Mouse (Mus musculus) forebrain, postnatal 0 days (tissue): ENCODE results near the gene Dner. TPM values are rescaled to one million over a fixed set of nuclear protein-coding genes. Genes with fewer than 3 reads are reported as not detected.

Source experiments
- ATAC-seq: fragments of 200-750 bp; cut with Nextera tagmentation; 2 replicates; pipeline ENCODE4 v1.8.0; 2017; ENCODE audit warnings: mild to moderate bottlenecking, moderate library complexity
- DNase-seq: peaks from one replicate; pipeline ENCODE4 v3.0.0-alpha.2; 2015
- H3K27ac ChIP-seq: fragments of 300-500 bp; sonication (generic); 2 replicates; pipeline ENCODE4 v1.5.1; 2014; ENCODE audit warnings: low read depth, mild to moderate bottlenecking, antibody characterized with exemption, low read length, moderate library complexity, mixed read lengths
- H3K27me3 ChIP-seq: fragments of 300-500 bp; sonication (generic); 2 replicates; pipeline ENCODE4 v1.6.1; 2014; ENCODE audit warnings: mild to moderate bottlenecking, low read length, mixed read lengths; ENCODE audit not compliant: insufficient read depth
- H3K36me3 ChIP-seq: fragments of 300-500 bp; sonication (generic); 2 replicates; pipeline ENCODE4 v1.6.1; 2014; ENCODE audit warnings: mild to moderate bottlenecking, moderate library complexity; ENCODE audit not compliant: insufficient read depth
- H3K4me1 ChIP-seq: fragments of 300-500 bp; sonication (generic); 2 replicates; pipeline ENCODE4 v1.6.1; 2014; ENCODE audit warnings: antibody characterized with exemption; ENCODE audit not compliant: insufficient read depth
- H3K4me2 ChIP-seq: fragments of 300-500 bp; sonication (generic); 2 replicates; pipeline ENCODE4 v1.6.1; 2014; ENCODE audit warnings: low read depth, mild to moderate bottlenecking, moderate library complexity
- H3K4me3 ChIP-seq: fragments of 300-500 bp; sonication (generic); 2 replicates; pipeline ENCODE4 v1.5.1; 2014; ENCODE audit warnings: low read depth, low read length, mixed read lengths
- H3K9ac ChIP-seq: fragments of 300-500 bp; sonication (generic); 2 replicates; pipeline ENCODE4 v1.6.1; 2014; ENCODE audit warnings: mild to moderate bottlenecking
- H3K9me3 ChIP-seq: fragments of 300-500 bp; sonication (generic); 2 replicates; pipeline ENCODE4 v1.6.1; 2016; ENCODE audit warnings: low read length
- CTCF ChIP-seq: sonication (generic); IDR thresholded peaks from 2 replicates; pipeline ENCODE4 v1.5.1; 2016; ENCODE audit warnings: antibody characterized with exemption, control low read depth, low read depth
- WGBS: fragments of 180-500 bp; shearing (Covaris S2); extraction: QIAGEN DNeasy Blood & Tissue Kit; methylation state at CpG from one replicate; pipeline ENCODE4 v1.1.7; 2014; 5-methylcytosine and 5-hydroxymethylcytosine counted together
- polyA plus RNA-seq: library from polyadenylated mRNA; unstranded; fragments of >200 nt; fragmentation: Nextera tagmentation; extraction: Ambion mirVana; gene quantifications from 2 replicates; pipeline ENCODE4 v1.2.1, GENCODE M21; 2015
- total RNA-seq: library from RNA; depleted of rRNA; stranded (reverse); fragments of >200 nt; gene quantifications from 2 replicates; pipeline ENCODE4 v1.2.3, GENCODE M21; 2014

Gene Dner
- total and polyA plus RNA-seq, 2 experiments from 2014 or later = 265 to 295 TPM

- TF ChIP-seq CTCF = no peak
- ATAC-seq = peak; percentile 59
- Histone ChIP-seq H3K4me3 (no peak overlapping the region), H3K27ac (no peak overlapping the region), H3K4me2 (no peak overlapping the region), H3K27me3 (no peaks in the 10 kb centered on the region), H3K4me1 (peaks cover 6% of the 10 kb centered on the region), H3K9ac (no peak overlapping the region), H3K36me3 (no peaks in the 10 kb centered on the region), H3K9me3 (no peaks in the 10 kb centered on the region)
- 69% methylated on average over 7 of the region's 7 CpGs for WGBS
- no peak for DNase-seq
These were observed 81.4 kb downstream of the Dner start for GRCm38 (mm10) chr1:84614596-84614995.

DNA sequence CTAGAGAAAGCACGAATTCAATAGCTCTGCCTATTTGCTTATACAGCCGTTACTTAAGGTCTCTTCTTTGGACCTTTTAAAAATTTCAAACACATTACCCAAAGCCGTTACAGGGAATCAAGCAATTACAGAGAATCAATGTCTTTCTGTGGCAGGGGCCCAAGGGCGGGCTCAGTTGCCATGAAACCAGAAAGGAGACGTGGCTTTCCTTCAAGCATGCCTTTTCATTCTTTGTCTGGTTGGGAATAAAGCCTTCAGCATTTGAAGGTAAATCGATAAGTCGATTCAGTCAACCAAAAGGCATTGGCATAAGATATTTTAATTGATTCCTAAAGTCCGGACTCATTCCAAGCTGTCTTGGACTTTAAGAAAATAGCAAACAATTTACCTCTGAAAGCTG, 82.9 kb downstream of the Dner start:
- 8% methylated on average over 8 of the region's 8 CpGs for WGBS
- Histone ChIP-seq H3K4me3 (no peak overlapping the region), H3K9me3 (no peaks in the 10 kb centered on the region), H3K27me3 (no peaks in the 10 kb centered on the region), H3K36me3 (no peaks in the 10 kb centered on the region), H3K9ac (no peak overlapping the region), H3K4me2 (no peak overlapping the region), H3K4me1 (peaks cover 6% of the 10 kb centered on the region), H3K27ac (peak overlapping the region; percentile 5; the same call in 1 of the 2 replicates)
- TF ChIP-seq CTCF = no peak
- ATAC-seq = peak; percentile 38; the same call in 1 of the 2 replicates
- no peak for DNase-seq

- no peak for TF ChIP-seq CTCF
- H3K9me3 ChIP-seq = no peaks in the 10 kb centered on the region
- no peak overlapping the region for H3K9ac ChIP-seq
- H3K27ac ChIP-seq = no peak overlapping the region
- no peak overlapping the region for H3K4me2 ChIP-seq
- no peaks in the 10 kb centered on the region for H3K27me3 ChIP-seq
- peaks cover 6% of the 10 kb centered on the region for H3K4me1 ChIP-seq
- WGBS = 69% methylated on average over 3 of the region's 3 CpGs
- no peaks in the 10 kb centered on the region for H3K36me3 ChIP-seq
- no peak for DNase-seq
- H3K4me3 ChIP-seq = no peak overlapping the region
- no peak for ATAC-seq
These were observed 84.7 kb downstream of the Dner start for GRCm38 (mm10) chr1:84611331-84611730.

DNA sequence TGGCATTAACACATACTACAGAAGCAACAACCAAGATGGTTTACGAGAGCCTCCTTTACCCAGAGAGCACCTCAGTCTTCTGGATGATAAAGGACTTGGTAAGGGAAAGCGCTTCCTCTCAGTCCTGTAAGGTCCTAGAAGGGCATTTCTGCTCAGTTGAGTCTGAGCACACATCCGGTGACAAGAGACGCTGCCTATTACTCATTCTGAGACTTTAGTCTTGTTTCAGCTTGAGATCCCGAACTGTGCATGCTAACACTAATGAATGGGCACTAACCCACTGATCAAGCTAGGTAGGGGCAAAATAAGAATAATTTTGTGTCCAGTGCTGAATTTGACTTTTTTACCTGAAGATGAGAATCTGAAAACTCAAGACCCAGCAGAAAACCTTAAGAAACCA, 97.0 kb downstream of the Dner start:
- Histone ChIP-seq H3K27me3 (no peaks in the 10 kb centered on the region), H3K9me3 (no peaks in the 10 kb centered on the region), H3K27ac (0 out of 2 replicates have a peak overlapping the region, but pooled peaks have one; percentile 15), H3K36me3 (no peaks in the 10 kb centered on the region), H3K4me1 (no peaks in the 10 kb centered on the region), H3K4me3 (no peak overlapping the region), H3K4me2 (no peak overlapping the region), H3K9ac (no peak overlapping the region)
- 86% methylated on average over 5 of the region's 5 CpGs for WGBS
- no peak for TF ChIP-seq CTCF
- DNase-seq (no peak), ATAC-seq (no peak)

- H3K27ac ChIP-seq = no peak overlapping the region
- H3K36me3 ChIP-seq = no peaks in the 10 kb centered on the region
- 71% methylated on average over 3 of the region's 3 CpGs for WGBS
- no peak for DNase-seq
- no peak for ATAC-seq
- no peak overlapping the region for H3K4me2 ChIP-seq
- no peak overlapping the region for H3K9ac ChIP-seq
- no peak for TF ChIP-seq CTCF
- H3K9me3 ChIP-seq = no peaks in the 10 kb centered on the region
- no peaks in the 10 kb centered on the region for H3K27me3 ChIP-seq
- H3K4me3 ChIP-seq = no peak overlapping the region
- H3K4me1 ChIP-seq = no peaks in the 10 kb centered on the region
These were observed 100.0 kb downstream of the Dner start for GRCm38 (mm10) chr1:84596023-84596422.

- no peak for TF ChIP-seq CTCF
- ATAC-seq (peak; percentile 66), DNase-seq (peak; percentile 36)
- Histone ChIP-seq H3K4me3 (no peak overlapping the region), H3K9me3 (no peaks in the 10 kb centered on the region), H3K27me3 (no peaks in the 10 kb centered on the region), H3K27ac (peak overlapping the region; percentile 51), H3K4me1 (no peaks in the 10 kb centered on the region), H3K36me3 (no peaks in the 10 kb centered on the region), H3K4me2 (no peak overlapping the region), H3K9ac (no peak overlapping the region)
- 38% methylated on average over 3 of the region's 3 CpGs for WGBS
These were observed 103.6 kb downstream of the Dner start for GRCm38 (mm10) chr1:84592394-84592793.

- WGBS = 25% methylated on average over 9 of the region's 9 CpGs
- peak; percentile 25; the same call in 1 of the 2 replicates for ATAC-seq
- Histone ChIP-seq H3K4me2 (no peak overlapping the region), H3K27ac (no peak overlapping the region), H3K4me1 (peaks cover 9% of the 10 kb centered on the region; the same call in 1 of the 2 replicates), H3K4me3 (no peak overlapping the region), H3K9me3 (no peaks in the 10 kb centered on the region), H3K27me3 (no peaks in the 10 kb centered on the region), H3K9ac (no peak overlapping the region), H3K36me3 (no peaks in the 10 kb centered on the region)
- TF ChIP-seq CTCF = no peak
- DNase-seq = no peak
These were observed 105.5 kb downstream of the Dner start for GRCm38 (mm10) chr1:84590534-84590933.

DNA sequence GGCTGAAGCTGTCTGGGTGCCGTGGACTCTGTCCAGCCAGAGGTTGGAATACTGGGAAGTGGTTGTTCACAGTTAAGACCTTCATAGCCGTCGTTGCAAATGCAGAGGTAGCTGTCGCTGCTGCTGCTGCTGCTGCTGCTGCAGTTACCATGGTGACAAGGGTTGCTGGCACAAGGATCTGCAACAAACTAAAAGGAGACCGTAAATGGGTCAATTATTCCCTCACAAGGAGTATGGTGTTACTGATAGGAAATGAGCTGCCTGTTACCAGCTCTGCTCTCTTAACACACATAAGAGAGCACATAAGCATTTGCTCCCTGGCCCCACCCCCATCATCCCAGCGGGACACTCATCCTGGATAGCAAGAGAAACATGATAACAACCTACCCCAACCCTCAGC, 110.6 kb downstream of the Dner start:
- Histone ChIP-seq H3K4me2 (no peak overlapping the region), H3K9me3 (no peaks in the 10 kb centered on the region), H3K4me3 (no peak overlapping the region), H3K4me1 (peaks cover 15% of the 10 kb centered on the region; the same call in 1 of the 2 replicates), H3K27me3 (no peaks in the 10 kb centered on the region), H3K27ac (peak overlapping the region; percentile 45; the same call in 1 of the 2 replicates), H3K36me3 (0 out of 2 replicates have a peak, but pooled peaks cover 5% of the 10 kb centered on the region), H3K9ac (0 out of 2 replicates have a peak overlapping the region, but pooled peaks have one; percentile 15)
- WGBS = 2% methylated on average over 6 of the region's 6 CpGs
- TF ChIP-seq CTCF = no peak
- ATAC-seq (peak; percentile 79), DNase-seq (peak; percentile 72)
